Mouse (Mus musculus): ENCODE measurements around the gene Prr32.

Gene Prr32

GRCm38 (mm10) chrX:45090604-45091003, at the start of gene Prr32:
Prr32 (plus strand) TSS chrX:45090904.
- no peak for DNase-seq (ENCODE audit: low read depth, low spot score)

All from telencephalon, adult 2 months (tissue).